Mouse (Mus musculus): ENCODE data around the gene St6galnac3. TPM values are rescaled to one million over a fixed set of nuclear protein-coding genes. Genes with fewer than 3 reads are reported as not detected.

Gene St6galnac3
- polyA plus RNA-seq, 1 experiment from 2014 or later: 8.5 TPM

DNA sequence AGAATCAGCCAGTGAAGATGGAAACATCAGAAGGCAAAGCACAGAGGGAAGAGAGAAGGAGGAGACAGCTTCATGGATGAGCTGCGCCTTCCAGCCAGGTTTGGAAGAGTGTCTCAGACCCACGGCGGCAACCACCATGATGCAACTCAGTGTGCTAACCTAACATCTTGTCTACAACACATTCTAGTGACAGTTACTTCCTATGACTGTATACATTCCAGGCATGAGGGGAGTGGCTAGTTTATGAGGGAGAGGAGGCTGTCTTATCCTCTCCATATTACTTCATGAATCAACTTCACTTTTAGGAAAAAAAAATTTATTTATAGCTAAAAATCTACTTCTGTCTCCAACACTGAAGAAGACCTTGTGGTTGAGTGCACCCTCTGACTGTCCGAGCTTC is 264.8 kb downstream of the St6galnac3 start:
- ATAC-seq: no peak
- WGBS: 89% methylated on average over 4 of the region's 4 CpGs

DNA sequence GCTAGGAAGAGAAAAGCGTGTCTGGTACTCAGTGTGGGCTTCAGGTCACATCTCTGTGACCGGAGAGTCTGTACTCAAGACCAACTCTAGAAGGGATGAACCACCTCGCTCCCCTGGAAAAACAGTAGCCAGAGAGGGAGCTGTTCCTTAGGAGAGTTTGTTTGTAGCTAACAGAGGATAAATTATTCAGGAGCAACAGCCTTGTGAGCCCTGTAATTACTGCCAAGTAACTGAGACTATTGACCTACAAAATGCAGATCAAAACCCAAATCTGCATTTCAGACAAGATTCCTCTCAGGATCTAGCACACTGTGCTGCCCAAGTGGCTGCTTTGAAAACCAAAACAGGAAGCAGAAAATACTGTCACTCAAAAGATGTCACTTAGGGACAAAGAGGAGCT is 266.4 kb downstream of the St6galnac3 start:
- Histone ChIP-seq H3K4me1 (replicated peaks; ENCODE audit: control insufficient read depth, insufficient read depth, low read length) (no peaks in the 10 kb centered on the region), H3K36me3 (ENCODE audit: control insufficient read depth, insufficient read depth) (no peaks in the 10 kb centered on the region), H3K9ac (ENCODE audit: low read depth, low read length) (no peak overlapping the region), H3K4me2 (replicated peaks; ENCODE audit: low read depth) (no peak overlapping the region), H3K27me3 (replicated peaks; ENCODE audit: control insufficient read depth, insufficient read depth, low read length) (no peaks in the 10 kb centered on the region), H3K4me3 (ENCODE audit: low read depth, low read length) (no peak overlapping the region), H3K9me3 (ENCODE audit: control insufficient read depth) (no peaks in the 10 kb centered on the region), H3K27ac (ENCODE audit: low read depth, low read length) (no peak overlapping the region)
- TF ChIP-seq CTCF (IDR thresholded peaks at IDR 0.05; ENCODE audit: low read depth): no peak
- ATAC-seq: no peak
- 88% methylated on average over 3 of the region's 3 CpGs for WGBS

More for the DNA sequence above, 264.8 kb downstream of the St6galnac3 start:
- Histone ChIP-seq H3K36me3 (ENCODE audit: control insufficient read depth, insufficient read depth) (no peaks in the 10 kb centered on the region), H3K27ac (ENCODE audit: low read depth, low read length) (no peak overlapping the region), H3K27me3 (replicated peaks; ENCODE audit: control insufficient read depth, insufficient read depth, low read length) (no peaks in the 10 kb centered on the region), H3K4me1 (replicated peaks; ENCODE audit: control insufficient read depth, insufficient read depth, low read length) (no peaks in the 10 kb centered on the region), H3K9ac (ENCODE audit: low read depth, low read length) (no peak overlapping the region), H3K9me3 (ENCODE audit: control insufficient read depth) (no peaks in the 10 kb centered on the region), H3K4me3 (ENCODE audit: low read depth, low read length) (no peak overlapping the region), H3K4me2 (replicated peaks; ENCODE audit: low read depth) (no peak overlapping the region)
- no peak for TF ChIP-seq CTCF (IDR thresholded peaks at IDR 0.05; ENCODE audit: low read depth)

DNA sequence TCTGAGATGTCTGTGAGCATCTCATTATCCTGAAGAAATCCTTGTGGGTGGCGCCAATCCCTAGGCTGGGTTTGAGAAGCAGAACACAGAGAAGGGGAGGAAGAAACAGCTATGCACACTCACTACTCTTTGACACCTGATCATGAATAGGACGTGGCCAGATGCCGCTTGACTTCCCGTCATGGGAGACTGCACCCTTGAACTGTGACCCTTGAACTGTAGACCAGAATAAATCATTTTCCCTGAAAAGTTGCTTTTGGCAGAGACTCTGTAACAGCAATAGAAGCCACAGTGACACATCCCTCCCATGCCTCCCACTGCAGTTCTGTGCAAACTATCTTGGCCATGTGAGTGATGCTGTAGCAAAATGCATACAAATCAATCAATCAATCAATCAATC is 267.3 kb downstream of the St6galnac3 start:
- H3K36me3 ChIP-seq (ENCODE audit: control insufficient read depth, insufficient read depth): no peaks in the 10 kb centered on the region
- H3K4me2 ChIP-seq (replicated peaks; ENCODE audit: low read depth): no peak overlapping the region
- no peaks in the 10 kb centered on the region for H3K4me1 ChIP-seq (replicated peaks; ENCODE audit: control insufficient read depth, insufficient read depth, low read length)
- H3K9me3 ChIP-seq (ENCODE audit: control insufficient read depth): no peaks in the 10 kb centered on the region
- no peak overlapping the region for H3K27ac ChIP-seq (ENCODE audit: low read depth, low read length)
- H3K27me3 ChIP-seq (replicated peaks; ENCODE audit: control insufficient read depth, insufficient read depth, low read length): no peaks in the 10 kb centered on the region
- ATAC-seq: no peak
- H3K4me3 ChIP-seq (ENCODE audit: low read depth, low read length): no peak overlapping the region
- H3K9ac ChIP-seq (ENCODE audit: low read depth, low read length): no peak overlapping the region
- 87% methylated on average over 4 of the region's 4 CpGs for WGBS
- no peak for TF ChIP-seq CTCF (IDR thresholded peaks at IDR 0.05; ENCODE audit: low read depth)

DNA sequence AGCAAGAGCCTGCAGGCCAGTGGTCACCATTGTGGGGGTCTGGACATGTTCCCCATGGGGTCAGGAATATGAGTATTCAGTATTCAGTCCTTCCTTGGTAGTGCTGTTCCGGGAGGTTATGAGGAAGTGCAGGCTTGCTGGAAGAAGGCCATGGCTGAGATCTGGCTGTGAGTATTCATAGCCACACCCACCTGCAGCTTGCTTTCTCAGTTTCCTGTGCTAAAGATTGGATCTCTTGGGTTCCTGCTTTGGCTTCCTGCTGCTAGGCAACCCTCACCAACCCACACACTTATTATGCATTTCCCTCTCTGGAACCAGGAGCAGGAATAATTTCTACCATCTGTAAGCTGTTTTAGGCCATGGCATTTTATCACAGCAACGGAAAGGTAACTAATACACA is 267.8 kb downstream of the St6galnac3 start:
- no peaks in the 10 kb centered on the region for H3K9me3 ChIP-seq (ENCODE audit: control insufficient read depth)
- H3K27ac ChIP-seq (ENCODE audit: low read depth, low read length): no peak overlapping the region
- H3K36me3 ChIP-seq (ENCODE audit: control insufficient read depth, insufficient read depth): no peaks in the 10 kb centered on the region
- 59% methylated on average over 2 of the region's 2 CpGs for WGBS
- no peak overlapping the region for H3K4me3 ChIP-seq (ENCODE audit: low read depth, low read length)
- H3K27me3 ChIP-seq (replicated peaks; ENCODE audit: control insufficient read depth, insufficient read depth, low read length): no peaks in the 10 kb centered on the region
- ATAC-seq: no peak
- H3K9ac ChIP-seq (ENCODE audit: low read depth, low read length): no peak overlapping the region
- no peaks in the 10 kb centered on the region for H3K4me1 ChIP-seq (replicated peaks; ENCODE audit: control insufficient read depth, insufficient read depth, low read length)
- no peak overlapping the region for H3K4me2 ChIP-seq (replicated peaks; ENCODE audit: low read depth)
- TF ChIP-seq CTCF (IDR thresholded peaks at IDR 0.05; ENCODE audit: low read depth): no peak

DNA sequence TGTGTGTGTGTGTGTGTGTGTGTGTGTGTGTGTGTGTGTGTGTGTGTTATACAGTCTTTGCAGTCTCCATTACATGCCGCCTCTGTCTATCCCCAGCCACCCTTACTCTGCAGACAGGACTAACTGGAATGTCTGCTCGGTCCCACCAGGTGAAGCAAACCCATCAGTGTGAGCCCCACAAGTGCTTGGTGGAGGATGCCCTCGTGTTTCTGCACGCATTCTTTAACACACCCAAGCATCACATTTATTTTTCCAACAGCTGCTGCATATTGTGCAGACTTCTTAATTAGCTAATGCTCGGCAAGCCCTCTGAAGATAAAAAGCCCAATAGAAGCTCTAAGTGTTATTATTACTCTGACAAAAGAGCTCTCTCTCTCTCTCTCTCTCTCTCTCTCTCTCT is 268.7 kb downstream of the St6galnac3 start:
- Histone ChIP-seq H3K9ac (ENCODE audit: low read depth, low read length) (no peak overlapping the region), H3K4me2 (replicated peaks; ENCODE audit: low read depth) (no peak overlapping the region), H3K36me3 (ENCODE audit: control insufficient read depth, insufficient read depth) (no peaks in the 10 kb centered on the region), H3K27me3 (replicated peaks; ENCODE audit: control insufficient read depth, insufficient read depth, low read length) (no peaks in the 10 kb centered on the region), H3K4me1 (replicated peaks; ENCODE audit: control insufficient read depth, insufficient read depth, low read length) (no peaks in the 10 kb centered on the region), H3K9me3 (ENCODE audit: control insufficient read depth) (no peaks in the 10 kb centered on the region), H3K4me3 (ENCODE audit: low read depth, low read length) (no peak overlapping the region), H3K27ac (ENCODE audit: low read depth, low read length) (no peak overlapping the region)
- WGBS: 83% methylated on average over 5 of the region's 5 CpGs
- no peak for TF ChIP-seq CTCF (IDR thresholded peaks at IDR 0.05; ENCODE audit: low read depth)
- no peak for ATAC-seq

DNA sequence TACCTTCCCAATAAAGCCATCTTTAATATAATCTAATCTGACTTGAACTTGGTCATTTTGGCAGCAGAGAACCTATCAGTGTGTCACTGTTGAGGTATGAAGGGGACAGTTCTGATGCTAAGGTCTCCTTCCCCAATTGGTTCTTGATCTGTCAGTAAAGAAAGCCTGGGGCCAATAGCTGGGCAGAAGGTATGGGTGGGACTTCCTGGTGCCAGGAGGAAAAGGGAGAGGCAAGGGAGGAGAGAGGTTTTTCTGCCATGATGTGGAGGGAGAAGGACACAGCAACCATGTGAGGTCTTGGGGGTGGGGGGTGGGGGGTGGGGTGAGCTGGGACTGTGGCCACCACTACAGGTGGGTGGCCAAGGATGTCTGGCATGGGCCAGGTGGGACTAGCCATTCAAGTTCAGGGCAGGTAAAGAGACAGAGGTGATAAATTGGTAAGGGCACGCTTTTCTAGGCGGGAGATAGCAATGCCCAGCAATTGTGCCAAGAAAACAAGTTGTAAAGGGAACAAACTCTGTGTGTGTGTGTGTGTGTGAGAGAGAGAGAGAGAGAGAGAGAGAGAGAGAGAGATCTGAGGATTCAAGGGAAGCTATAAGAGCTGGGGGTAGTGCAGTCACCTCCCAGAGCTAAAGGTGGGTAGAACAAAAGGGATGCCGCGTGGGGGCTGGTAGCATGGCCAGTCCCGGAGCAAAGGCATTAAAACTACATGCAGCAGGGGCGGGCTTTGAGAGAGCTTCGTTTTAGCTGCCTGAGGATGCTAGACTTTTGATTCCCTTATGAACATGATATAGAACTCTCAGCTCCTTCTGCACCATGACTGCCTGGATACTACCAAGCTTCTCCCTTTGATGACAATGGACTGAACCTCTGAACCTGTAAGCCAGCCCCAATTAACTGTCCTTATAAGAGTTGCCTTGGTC is 271.6 kb downstream of the St6galnac3 start:
- 84% methylated on average over 7 of the region's 7 CpGs for WGBS
- ATAC-seq: no peak
- no peak for TF ChIP-seq CTCF (IDR thresholded peaks at IDR 0.05; ENCODE audit: low read depth)

More for the DNA sequence above, 271.6 kb downstream of the St6galnac3 start:
- Histone ChIP-seq H3K36me3 (ENCODE audit: control insufficient read depth, insufficient read depth) (no peaks in the 10 kb centered on the region), H3K4me3 (ENCODE audit: low read depth, low read length) (no peak overlapping the region), H3K9me3 (ENCODE audit: control insufficient read depth) (no peaks in the 10 kb centered on the region), H3K4me2 (replicated peaks; ENCODE audit: low read depth) (no peak overlapping the region), H3K27me3 (replicated peaks; ENCODE audit: control insufficient read depth, insufficient read depth, low read length) (no peaks in the 10 kb centered on the region), H3K4me1 (replicated peaks; ENCODE audit: control insufficient read depth, insufficient read depth, low read length) (no peaks in the 10 kb centered on the region), H3K27ac (ENCODE audit: low read depth, low read length) (no peak overlapping the region), H3K9ac (ENCODE audit: low read depth, low read length) (no peak overlapping the region)

Data from intestine, postnatal 0 days (tissue).